In genomic region chr4:126109613-126110373, GRCm38 (mm10) we compare ENCODE assay signal across 8 mouse cellular contexts. TPM values are rescaled to one million over a fixed set of nuclear protein-coding genes. Genes with fewer than 3 reads are reported as not detected.
DNase-seq lines count a peak whose midpoint lies in the region; ATAC-seq and TF ChIP-seq lines count a peak whose summit lies in the region.

No protein-coding gene starts in this region.

- H3K9ac ChIP-seq in lung, embryonic 16.5 days (ENCODE audit: low read length) = peak overlapping the region; percentile 55; the same call in 1 of the 2 replicates

- no peak for TF ChIP-seq POLR2A in kidney, adult 2 months (IDR thresholded peaks at IDR 0.05; ENCODE audit: low read depth, low read length)

- DNase-seq in kidney, adult 2 months = peak; percentile 60
- DNase-seq in kidney, adult 18-20 months = no peak
- DNase-seq in Muller cell, postnatal 12 days (ENCODE audit: inconsistent ontology term) = peak; percentile 65
- DNase-seq in gonadal fat pad, adult 2 months (ENCODE audit: low read depth) = peak; percentile 72
- DNase-seq in embryo, embryonic 9.5 days (ENCODE audit: extremely low spot score) = no peak
- DNase-seq in ovary, postnatal 36 days (ENCODE audit: low spot score) = no peak
- DNase-seq in right cerebral cortex, postnatal 10 days (ENCODE audit: low spot score in 2 of 2) = no peak

- no peak overlapping the region for H3K4me3 ChIP-seq in kidney, adult 2 months (ENCODE audit: insufficient read depth, low read depth, low read length)
- no peak overlapping the region for H3K4me3 ChIP-seq in lung, embryonic 16.5 days (ENCODE audit: low read length)

- no peaks in the 10 kb centered on the region for H3K36me3 ChIP-seq in kidney, adult 2 months (ENCODE audit: control insufficient read depth, insufficient read depth, low read length)
- H3K36me3 ChIP-seq in lung, embryonic 16.5 days (ENCODE audit: control insufficient read depth, insufficient read depth, low read length) = no peaks in the 10 kb centered on the region

- no peak for ATAC-seq in lung, embryonic 16.5 days (ENCODE audit: low read depth)

- H3K9me3 ChIP-seq in lung, embryonic 16.5 days (ENCODE audit: control insufficient read depth, low read length) = no peaks in the 10 kb centered on the region

- no peak for TF ChIP-seq CTCF in kidney, adult 2 months (conservative IDR thresholded peaks at IDR 0.05; ENCODE audit: insufficient read depth, insufficient read length, low read depth, low read length)

- WGBS in kidney, adult 2 months = 42% methylated on average over 10 of the region's 10 CpGs
- WGBS in lung, embryonic 16.5 days = 54% methylated on average over 10 of the region's 10 CpGs

- peaks cover 76% of the 10 kb centered on the region for H3K4me1 ChIP-seq in kidney, adult 2 months (ENCODE audit: control insufficient read depth, insufficient read depth, low read length)
- H3K4me1 ChIP-seq in lung, embryonic 16.5 days (replicated peaks; ENCODE audit: control insufficient read depth, insufficient read depth, low read length) = peaks cover 62% of the 10 kb centered on the region

- peak overlapping the region; percentile 45 for H3K4me2 ChIP-seq in lung, embryonic 16.5 days (ENCODE audit: low read depth, low read length)

- no peaks in the 10 kb centered on the region for H3K27me3 ChIP-seq in kidney, adult 2 months (replicated peaks; ENCODE audit: control insufficient read depth, insufficient read depth, low read length)
- no peaks in the 10 kb centered on the region for H3K27me3 ChIP-seq in lung, embryonic 16.5 days (ENCODE audit: control insufficient read depth, insufficient read depth, low read depth, low read length)

- peak overlapping the region; percentile 97 for H3K27ac ChIP-seq in kidney, adult 2 months (ENCODE audit: insufficient read depth, low read depth, low read length)
- peak overlapping the region; percentile 93 for H3K27ac ChIP-seq in lung, embryonic 16.5 days (ENCODE audit: low read length)

RNA-seq across cellular contexts. Expression of gene Stk40, which starts 6.0 kb away (rescaled TPM):
- 38.3 and 38.9 TPM in 2 replicates for polyA plus RNA-seq in kidney, adult 2 months (2012; rRNA removed)
- 31.3 and 34.3 TPM in 2 replicates for polyA plus RNA-seq in gonadal fat pad, adult 2 months (2012; rRNA removed)
- polyA plus RNA-seq in lung, embryonic 16.5 days (2015; fragmentation: Nextera tagmentation; extraction: Ambion mirVana) = 37.7 and 40.3 TPM in 2 replicates

RNA-seq across cellular contexts. Expression of gene Lsm10, which starts 13.4 kb away (rescaled TPM):
- 36.5 TPM in 2 replicates for polyA plus RNA-seq in kidney, adult 2 months (2012; rRNA removed)
- polyA plus RNA-seq in gonadal fat pad, adult 2 months (2012; rRNA removed) = 49.0 and 55.2 TPM in 2 replicates
- polyA plus RNA-seq in lung, embryonic 16.5 days (2015; fragmentation: Nextera tagmentation; extraction: Ambion mirVana) = 57.2 and 57.7 TPM in 2 replicates

RNA-seq across cellular contexts. Expression of gene Eva1b, which starts 37.8 kb away (rescaled TPM):
- polyA plus RNA-seq in kidney, adult 2 months (2012; rRNA removed) = 68.8 and 101 TPM in 2 replicates
- polyA plus RNA-seq in gonadal fat pad, adult 2 months (2012; rRNA removed) = 50.8 and 52.3 TPM in 2 replicates
- polyA plus RNA-seq in lung, embryonic 16.5 days (2015; fragmentation: Nextera tagmentation; extraction: Ambion mirVana) = 98.0 and 108 TPM in 2 replicates

RNA-seq across cellular contexts. Expression of gene Oscp1, which starts 51.4 kb away (rescaled TPM):
- 2.5 and 3.3 TPM in 2 replicates for polyA plus RNA-seq in kidney, adult 2 months (2012; rRNA removed)
- 5.7 and 6.5 TPM in 2 replicates for polyA plus RNA-seq in gonadal fat pad, adult 2 months (2012; rRNA removed)
- polyA plus RNA-seq in lung, embryonic 16.5 days (2015; fragmentation: Nextera tagmentation; extraction: Ambion mirVana) = 21.8 and 23.7 TPM in 2 replicates

RNA-seq across cellular contexts. Expression of gene Sh3d21, which starts 53.5 kb away (rescaled TPM):
- 5.0 and 5.5 TPM in 2 replicates for polyA plus RNA-seq in kidney, adult 2 months (2012; rRNA removed)
- polyA plus RNA-seq in gonadal fat pad, adult 2 months (2012; rRNA removed) = 3.6 and 6.2 TPM in 2 replicates
- 9.2 and 12.3 TPM in 2 replicates for polyA plus RNA-seq in lung, embryonic 16.5 days (2015; fragmentation: Nextera tagmentation; extraction: Ambion mirVana)

Comparison
In these comparisons a context has a peak if more than half of its experiments do, and no peak if none do; other contexts are left out.
1. DNase-seq: peak in kidney, adult 2 months (single experiment), Muller cell, postnatal 12 days (single experiment) and gonadal fat pad, adult 2 months (single experiment); none in kidney, adult 18-20 months (single experiment), embryo, embryonic 9.5 days (single experiment), ovary, postnatal 36 days (single experiment) and right cerebral cortex, postnatal 10 days (0 of 2).